Mouse (Mus musculus) effector memory CD4-positive, alpha-beta T cell, adult 7 months (primary cell): ENCODE data around the gene Dph5. TPM values are rescaled to one million over a fixed set of nuclear protein-coding genes. Genes with fewer than 3 reads are reported as not detected.

ENCODE experiments used
- polyA plus RNA-seq: library from polyadenylated mRNA; unstranded; fragments of 100-300 nt; shearing (Covaris generic); gene quantifications from one replicate; pipeline ENCODE4 v1.2.1, GENCODE M21; 2017

Gene Dph5
- polyA plus RNA-seq, result 99.0 TPM

GRCm38 (mm10) chr3:115887427-115888309 lies at the start of gene Dph5:
Gene Dph5, plus strand, starts transcription at chr3:115887837.

Other genes with a start within 250 kb of the Dph5 start
- 819 TPM for gene S1pr1, start 172.8 kb upstream of the Dph5 start, polyA plus RNA-seq
- gene Slc30a7, start 119.6 kb downstream of the Dph5 start, polyA plus RNA-seq, result 66.9 TPM
- gene Extl2, start 119.6 kb downstream of the Dph5 start, polyA plus RNA-seq, result 4.9 TPM
- 0.26 TPM for gene Vcam1, start 241.9 kb downstream of the Dph5 start, polyA plus RNA-seq